Mouse (Mus musculus): Measurements from ENCODE around the gene Rasa2.
"Not testable (repeated sequence)": the region's sequence is repeated elsewhere in the genome, so short reads cannot be mapped to it uniquely, and the experiment has no call there.

The Rasa2 gene

GRCm38 (mm10) chr9:96543643-96544640 lies 87.5 kb downstream of the Rasa2 start:
- in situ Hi-C loops (cut with MboI; ENCODE audit: low pct_unique_long_range_greater_than_20kb in 1 of 2, low sequenced_read_pairs in 2 of 2, unreplicated experiment in 1 of 2): no loop called here

GRCm38 (mm10) chr9:96538916-96539315 lies 92.5 kb downstream of the Rasa2 start:
- in situ Hi-C loops (cut with MboI; ENCODE audit: low pct_unique_long_range_greater_than_20kb in 1 of 2, low sequenced_read_pairs in 2 of 2, unreplicated experiment in 1 of 2): no loop called here

GRCm38 (mm10) chr9:96537615-96537919 lies 93.8 kb downstream of the Rasa2 start:
- in situ Hi-C loops (cut with MboI; ENCODE audit: low pct_unique_long_range_greater_than_20kb in 1 of 2, low sequenced_read_pairs in 2 of 2, unreplicated experiment in 1 of 2): no loop called here

- in situ Hi-C loops (cut with MboI; ENCODE audit: low pct_unique_long_range_greater_than_20kb in 1 of 2, low sequenced_read_pairs in 2 of 2, unreplicated experiment in 1 of 2): no loop called here
Observed at GRCm38 (mm10) chr9:96536895-96537614, 94.4 kb downstream of the Rasa2 start.

GRCm38 (mm10) chr9:96536093-96536492 lies 95.3 kb downstream of the Rasa2 start:
- in situ Hi-C loops (cut with MboI; ENCODE audit: low pct_unique_long_range_greater_than_20kb in 1 of 2, low sequenced_read_pairs in 2 of 2, unreplicated experiment in 1 of 2): not testable (repeated sequence)

- in situ Hi-C loops (cut with MboI; ENCODE audit: low pct_unique_long_range_greater_than_20kb in 1 of 2, low sequenced_read_pairs in 2 of 2, unreplicated experiment in 1 of 2): no loop called here
Observed at GRCm38 (mm10) chr9:96535431-96535830, 96.0 kb downstream of the Rasa2 start.

- in situ Hi-C loops (cut with MboI; ENCODE audit: low pct_unique_long_range_greater_than_20kb in 1 of 2, low sequenced_read_pairs in 2 of 2, unreplicated experiment in 1 of 2): no loop called here
Observed at GRCm38 (mm10) chr9:96534256-96534655, 97.2 kb downstream of the Rasa2 start.

GRCm38 (mm10) chr9:96533476-96533875 lies 97.9 kb downstream of the Rasa2 start:
- in situ Hi-C loops (cut with MboI; ENCODE audit: low pct_unique_long_range_greater_than_20kb in 1 of 2, low sequenced_read_pairs in 2 of 2, unreplicated experiment in 1 of 2): no loop called here

- in situ Hi-C loops (cut with MboI; ENCODE audit: low pct_unique_long_range_greater_than_20kb in 1 of 2, low sequenced_read_pairs in 2 of 2, unreplicated experiment in 1 of 2): no loop called here
Observed at GRCm38 (mm10) chr9:96532531-96532930, 98.9 kb downstream of the Rasa2 start.

- in situ Hi-C loops (cut with MboI; ENCODE audit: low pct_unique_long_range_greater_than_20kb in 1 of 2, low sequenced_read_pairs in 2 of 2, unreplicated experiment in 1 of 2): no loop called here
Observed at GRCm38 (mm10) chr9:96530674-96531081, 100.7 kb downstream of the Rasa2 start.

GRCm38 (mm10) chr9:96529961-96530673 lies 101.3 kb downstream of the Rasa2 start:
- in situ Hi-C loops (cut with MboI; ENCODE audit: low pct_unique_long_range_greater_than_20kb in 1 of 2, low sequenced_read_pairs in 2 of 2, unreplicated experiment in 1 of 2): no loop called here

- in situ Hi-C loops (cut with MboI; ENCODE audit: low pct_unique_long_range_greater_than_20kb in 1 of 2, low sequenced_read_pairs in 2 of 2, unreplicated experiment in 1 of 2): no loop called here
Observed at GRCm38 (mm10) chr9:96526011-96526410, 105.4 kb downstream of the Rasa2 start.

GRCm38 (mm10) chr9:96524972-96525506 lies 106.4 kb downstream of the Rasa2 start, which contains the start of gene Gm28729:
Gene Gm28729, minus strand, starts transcription at chr9:96525264.
- in situ Hi-C loops (cut with MboI; ENCODE audit: low pct_unique_long_range_greater_than_20kb in 1 of 2, low sequenced_read_pairs in 2 of 2, unreplicated experiment in 1 of 2): no loop called here

- in situ Hi-C loops (cut with MboI; ENCODE audit: low pct_unique_long_range_greater_than_20kb in 1 of 2, low sequenced_read_pairs in 2 of 2, unreplicated experiment in 1 of 2): no loop called here
Observed at GRCm38 (mm10) chr9:96523148-96523547, 108.3 kb downstream of the Rasa2 start.

GRCm38 (mm10) chr9:96521574-96521973 lies 109.8 kb downstream of the Rasa2 start:
- in situ Hi-C loops (cut with MboI; ENCODE audit: low pct_unique_long_range_greater_than_20kb in 1 of 2, low sequenced_read_pairs in 2 of 2, unreplicated experiment in 1 of 2): not testable (repeated sequence)

GRCm38 (mm10) chr9:96517429-96517828 lies 114.0 kb downstream of the Rasa2 start:
- in situ Hi-C loops (cut with MboI; ENCODE audit: low pct_unique_long_range_greater_than_20kb in 1 of 2, low sequenced_read_pairs in 2 of 2, unreplicated experiment in 1 of 2): no loop called here

- in situ Hi-C loops (cut with MboI; ENCODE audit: low pct_unique_long_range_greater_than_20kb in 1 of 2, low sequenced_read_pairs in 2 of 2, unreplicated experiment in 1 of 2): no loop called here
Observed at GRCm38 (mm10) chr9:96516806-96517205, 114.6 kb downstream of the Rasa2 start.

- in situ Hi-C loops (cut with MboI; ENCODE audit: low pct_unique_long_range_greater_than_20kb in 1 of 2, low sequenced_read_pairs in 2 of 2, unreplicated experiment in 1 of 2): no loop called here
Observed at GRCm38 (mm10) chr9:96515737-96516136, 115.7 kb downstream of the Rasa2 start.

- in situ Hi-C loops (cut with MboI; ENCODE audit: low pct_unique_long_range_greater_than_20kb in 1 of 2, low sequenced_read_pairs in 2 of 2, unreplicated experiment in 1 of 2): no loop called here
Observed at GRCm38 (mm10) chr9:96514278-96514677, 117.1 kb downstream of the Rasa2 start.

All from mouse embryonic stem cell (cell line).